Mouse (Mus musculus) liver, embryonic 11.5 days (tissue): ENCODE measurements at regions not wholly inside any gene's neighbourhood (a gene's known extent, or its start where the extent isn't known, plus 50 kb on each side); places are given as distances from the start of the nearest gene placed in this dataset.
A peak's percentile ranks its signal among the peaks of the same experiment; 100 is the strongest.

Experiments
- ATAC-seq: fragments of 200-750 bp; cut with Nextera tagmentation; replicated peaks from 2 replicates; pipeline ENCODE4 v1.8.0; 2017; ENCODE audit warnings: moderate number of reproducible peaks, mild to moderate bottlenecking, moderate TSS enrichment, moderate library complexity; ENCODE audit not compliant: low FRiP score
- DNase-seq: peaks from one replicate; pipeline ENCODE4 v3.0.0-alpha.2; 2017; ENCODE audit warnings: low spot score
- H3K27ac ChIP-seq: fragments of 300-500 bp; sonication (generic); 2 replicates; pipeline ENCODE4 v1.5.1; 2014; ENCODE audit warnings: mild to moderate bottlenecking, low read depth, low read length, control low read depth
- H3K27me3 ChIP-seq: fragments of 300-500 bp; sonication (generic); replicated peaks from 2 replicates; pipeline ENCODE4 v1.6.1; 2014; ENCODE audit warnings: low read length, mixed read lengths; ENCODE audit not compliant: control insufficient read depth, insufficient read depth
- H3K36me3 ChIP-seq: fragments of 300-500 bp; sonication (generic); 2 replicates; pipeline ENCODE4 v1.6.1; 2014; ENCODE audit warnings: mild to moderate bottlenecking, low read length, moderate library complexity, mixed read lengths; ENCODE audit not compliant: control insufficient read depth, insufficient read depth
- H3K4me1 ChIP-seq: fragments of 300-500 bp; sonication (generic); replicated peaks from 2 replicates; pipeline ENCODE4 v1.6.1; 2014; ENCODE audit warnings: low read length, mixed read lengths; ENCODE audit not compliant: control insufficient read depth, insufficient read depth
- H3K4me2 ChIP-seq: fragments of 300-500 bp; sonication (generic); 2 replicates; pipeline ENCODE4 v1.6.1; 2014; ENCODE audit warnings: mild to moderate bottlenecking, control low read depth, moderate library complexity
- H3K4me3 ChIP-seq: fragments of 300-500 bp; sonication (generic); 2 replicates; pipeline ENCODE4 v1.5.1; 2014; ENCODE audit warnings: low read depth, low read length, control low read depth
- H3K9ac ChIP-seq: fragments of 300-500 bp; sonication (generic); 2 replicates; pipeline ENCODE4 v1.6.1; 2014; ENCODE audit warnings: low read depth, low read length, control low read depth
- H3K9me3 ChIP-seq: fragments of 300-500 bp; sonication (generic); 2 replicates; pipeline ENCODE4 v1.6.1; 2016; ENCODE audit warnings: low read length, inconsistent platforms, mixed read lengths; ENCODE audit not compliant: control insufficient read depth
- WGBS: fragments of 180-500 bp; shearing (Covaris S2); extraction: QIAGEN DNeasy Blood & Tissue Kit; methylation state at CpG from one replicate; pipeline ENCODE4 v1.1.7; 2014; 5-methylcytosine and 5-hydroxymethylcytosine counted together

DNA sequence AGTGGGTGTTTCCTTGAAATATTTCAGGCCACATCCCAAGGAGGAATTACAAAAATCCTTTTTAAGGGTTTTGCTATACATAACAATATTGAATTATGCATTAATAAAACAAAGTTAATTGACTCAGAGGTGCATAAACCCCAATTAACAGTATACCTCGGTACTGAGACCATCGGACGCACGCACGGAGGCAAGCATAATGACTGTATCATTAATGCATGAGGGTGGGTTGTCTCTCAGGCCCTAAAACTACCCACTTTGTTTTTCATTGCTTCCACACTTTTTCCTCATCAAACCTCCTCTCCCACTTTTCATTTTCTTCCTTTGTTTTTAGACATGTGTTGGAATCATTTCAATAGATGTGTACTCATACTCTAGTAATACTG, 339.6 kb downstream of the Btg1 start:
- Histone ChIP-seq H3K9ac (no peak overlapping the region), H3K4me3 (no peak overlapping the region), H3K27ac (no peak overlapping the region), H3K27me3 (no peaks in the 10 kb centered on the region), H3K4me2 (no peak overlapping the region), H3K9me3 (no peaks in the 10 kb centered on the region), H3K4me1 (no peaks in the 10 kb centered on the region), H3K36me3 (no peaks in the 10 kb centered on the region)
- WGBS = 90% methylated on average over 5 of the region's 5 CpGs
- no peak for DNase-seq
- ATAC-seq = no peak

DNA sequence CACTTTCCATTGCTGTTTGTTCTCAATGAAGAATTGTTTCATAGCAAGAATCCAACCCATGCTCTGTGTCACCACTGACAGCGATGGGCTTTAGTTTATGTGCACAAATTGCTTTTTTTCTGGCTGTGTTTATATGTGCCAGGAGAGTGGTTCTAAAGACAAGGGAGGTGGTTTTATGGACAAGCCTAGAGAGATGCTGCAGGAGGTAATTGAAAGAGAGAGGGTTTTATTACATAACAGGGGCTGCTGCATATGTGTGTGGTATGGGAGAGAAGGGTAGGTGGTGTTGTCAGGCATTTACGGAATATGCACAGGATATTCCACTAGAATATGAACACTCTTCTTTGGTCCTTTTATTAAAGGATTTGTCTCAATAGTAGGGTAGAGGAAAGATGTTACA, 340.2 kb downstream of the Btg1 start:
- Histone ChIP-seq H3K4me2 (no peak overlapping the region), H3K4me1 (no peaks in the 10 kb centered on the region), H3K27me3 (no peaks in the 10 kb centered on the region), H3K27ac (no peak overlapping the region), H3K9ac (no peak overlapping the region), H3K9me3 (no peaks in the 10 kb centered on the region), H3K36me3 (no peaks in the 10 kb centered on the region), H3K4me3 (no peak overlapping the region)
- no peak for DNase-seq
- no peak for ATAC-seq
- WGBS = 86% methylated on average over 2 of the region's 2 CpGs

DNA sequence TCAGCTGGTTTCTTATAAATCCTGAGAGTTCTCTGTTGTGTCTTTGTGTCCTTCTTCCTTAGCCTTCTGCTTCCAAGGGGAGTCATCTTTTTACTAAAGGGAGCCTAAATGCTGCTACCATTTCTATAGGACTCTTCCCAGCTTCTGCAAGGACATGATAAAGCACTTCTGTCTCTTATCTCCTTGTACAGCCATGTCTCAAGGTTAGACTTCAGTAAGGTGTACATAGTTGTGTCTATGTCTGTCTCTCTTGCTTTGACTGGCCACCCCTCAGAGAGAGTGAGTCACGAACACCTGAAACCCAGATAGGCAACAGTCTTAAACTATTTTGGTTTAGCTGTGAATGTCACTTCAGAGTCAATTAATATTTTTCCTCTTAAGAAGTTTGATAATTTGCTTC, 353.0 kb downstream of the Btg1 start:
- no peak overlapping the region for H3K9ac ChIP-seq
- H3K4me1 ChIP-seq = no peaks in the 10 kb centered on the region
- WGBS = 59% methylated on average over 1 of the region's 1 CpGs
- H3K4me3 ChIP-seq = no peak overlapping the region
- no peaks in the 10 kb centered on the region for H3K27me3 ChIP-seq
- DNase-seq = no peak
- H3K27ac ChIP-seq = no peak overlapping the region
- no peaks in the 10 kb centered on the region for H3K36me3 ChIP-seq
- no peaks in the 10 kb centered on the region for H3K9me3 ChIP-seq
- H3K4me2 ChIP-seq = no peak overlapping the region
- ATAC-seq = peak; percentile 90

DNA sequence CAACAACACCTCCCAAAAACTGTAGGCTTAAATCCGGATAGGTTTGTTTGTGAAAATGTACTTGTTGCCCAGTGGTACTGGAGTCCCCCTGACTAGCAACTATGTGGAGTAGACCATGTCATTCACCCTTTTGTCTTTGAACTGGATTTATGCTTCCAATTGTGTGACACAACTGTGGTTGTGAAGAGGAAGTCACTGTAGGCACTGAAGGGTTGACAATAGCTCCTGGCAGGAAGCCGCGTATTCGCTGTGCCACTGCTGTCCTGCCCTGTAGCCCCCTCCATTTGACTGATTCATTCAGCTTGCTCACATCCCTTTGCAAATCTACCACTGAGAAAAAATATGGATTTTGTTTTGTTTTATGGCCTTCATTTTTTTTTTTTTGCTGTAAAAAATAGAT, 353.9 kb downstream of the Btg1 start:
- Histone ChIP-seq H3K9me3 (no peaks in the 10 kb centered on the region), H3K4me1 (no peaks in the 10 kb centered on the region), H3K27me3 (no peaks in the 10 kb centered on the region), H3K4me3 (no peak overlapping the region), H3K9ac (no peak overlapping the region), H3K4me2 (no peak overlapping the region), H3K36me3 (no peaks in the 10 kb centered on the region), H3K27ac (no peak overlapping the region)
- no peak for ATAC-seq
- DNase-seq = no peak
- 71% methylated on average over 4 of the region's 4 CpGs for WGBS

DNA sequence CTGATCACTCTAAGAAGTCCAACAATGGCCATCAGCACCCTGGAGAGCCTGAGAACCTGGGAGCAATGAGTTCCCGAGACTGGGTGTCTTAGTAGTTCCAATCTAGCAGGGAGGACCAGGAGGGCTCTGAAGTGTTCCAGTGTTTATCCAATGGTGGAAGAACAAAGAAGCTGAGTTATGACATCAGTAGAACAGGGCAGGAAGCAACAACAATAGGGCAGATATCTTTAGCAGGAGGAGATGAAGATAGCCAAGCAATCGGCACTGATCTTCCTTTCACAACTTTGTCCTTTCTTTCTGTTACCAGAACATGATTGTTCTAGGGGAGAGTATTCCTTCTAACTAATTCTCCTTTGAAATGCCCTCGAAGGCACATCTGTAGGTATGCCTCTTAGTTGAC, 355.0 kb downstream of the Btg1 start:
- WGBS = 67% methylated on average over 3 of the region's 3 CpGs
- H3K36me3 ChIP-seq = no peaks in the 10 kb centered on the region
- H3K27me3 ChIP-seq = no peaks in the 10 kb centered on the region
- DNase-seq (no peak), ATAC-seq (no peak)
- H3K4me2 ChIP-seq = no peak overlapping the region
- H3K9ac ChIP-seq = no peak overlapping the region
- H3K9me3 ChIP-seq = no peaks in the 10 kb centered on the region
- no peaks in the 10 kb centered on the region for H3K4me1 ChIP-seq
- no peak overlapping the region for H3K27ac ChIP-seq
- no peak overlapping the region for H3K4me3 ChIP-seq

DNA sequence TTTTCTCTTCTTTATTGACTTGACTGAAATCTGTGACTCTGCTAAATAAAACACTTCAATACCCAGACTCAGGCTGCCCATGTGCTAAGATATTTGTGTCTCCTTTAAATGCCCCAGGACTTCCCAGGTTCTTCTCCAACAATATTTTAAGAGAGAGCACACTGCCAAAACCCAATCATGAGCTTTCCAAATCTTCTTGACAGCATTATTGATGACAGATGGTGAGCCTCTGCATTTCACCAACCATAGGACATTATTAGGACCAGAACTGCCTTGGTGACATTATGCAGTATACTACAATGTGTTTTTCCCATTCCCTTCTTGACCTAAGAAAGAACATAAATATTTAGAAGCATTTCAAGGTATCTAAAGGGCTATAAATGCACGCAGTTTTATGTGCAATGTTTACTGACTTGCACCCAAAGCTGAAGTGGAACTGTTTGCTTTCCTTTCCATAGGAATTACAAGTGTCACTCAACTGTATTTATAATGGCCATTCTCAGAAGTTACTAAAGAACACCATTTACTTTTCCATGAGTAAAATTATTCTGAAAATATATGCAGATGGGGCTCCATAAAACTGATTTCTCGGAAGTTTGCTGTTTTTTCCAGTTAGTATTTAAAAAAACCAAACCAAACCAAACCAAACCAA, 357.6 kb downstream of the Btg1 start:
- no peak overlapping the region for H3K4me2 ChIP-seq
- no peaks in the 10 kb centered on the region for H3K9me3 ChIP-seq
- DNase-seq = no peak
- no peaks in the 10 kb centered on the region for H3K4me1 ChIP-seq
- H3K4me3 ChIP-seq = no peak overlapping the region
- H3K9ac ChIP-seq = no peak overlapping the region
- H3K27me3 ChIP-seq = no peaks in the 10 kb centered on the region
- H3K36me3 ChIP-seq = no peaks in the 10 kb centered on the region
- ATAC-seq = no peak
- 69% methylated on average over 2 of the region's 2 CpGs for WGBS
- H3K27ac ChIP-seq = no peak overlapping the region

DNA sequence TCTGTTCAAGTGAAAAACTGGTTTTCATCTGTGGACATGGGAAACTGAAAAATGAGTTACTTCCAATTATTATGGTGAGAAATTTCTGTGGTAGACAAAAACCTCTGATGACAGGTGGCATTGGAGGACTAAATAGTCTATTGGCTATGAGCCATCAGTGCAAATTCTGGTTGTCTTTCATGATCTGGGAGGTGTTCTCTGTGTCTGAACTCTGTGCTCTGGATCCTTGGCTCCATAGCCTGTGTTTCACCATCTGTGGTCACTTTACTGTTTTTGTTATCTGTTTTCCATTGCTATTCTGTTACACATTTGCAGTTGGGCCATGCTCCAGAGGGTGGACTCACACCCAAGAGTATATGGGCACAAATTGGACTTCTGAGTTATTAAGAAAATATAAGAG, 359.9 kb downstream of the Btg1 start:
- no peak overlapping the region for H3K4me3 ChIP-seq
- H3K27me3 ChIP-seq = no peaks in the 10 kb centered on the region
- ATAC-seq = no peak
- H3K9ac ChIP-seq = no peak overlapping the region
- no peak overlapping the region for H3K4me2 ChIP-seq
- H3K27ac ChIP-seq = no peak overlapping the region
- H3K9me3 ChIP-seq = no peaks in the 10 kb centered on the region
- H3K4me1 ChIP-seq = no peaks in the 10 kb centered on the region
- H3K36me3 ChIP-seq = no peaks in the 10 kb centered on the region
- DNase-seq = no peak

DNA sequence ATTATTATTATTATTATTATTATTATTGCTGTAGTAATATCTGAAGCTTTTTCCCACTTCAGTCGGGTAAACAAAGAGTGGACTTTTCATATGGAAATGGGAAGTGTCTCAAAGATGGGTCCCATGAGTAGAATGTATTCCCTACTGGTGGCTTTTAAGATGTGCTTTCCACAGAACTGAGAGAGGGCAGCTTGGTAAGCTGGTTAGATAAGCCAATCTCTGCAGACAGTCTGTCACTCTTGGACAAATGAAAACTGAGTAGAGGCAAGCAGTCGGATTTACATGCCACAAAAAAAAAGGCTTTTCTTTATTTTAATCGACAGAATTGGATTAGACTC, 363.7 kb downstream of the Btg1 start:
- ATAC-seq (no peak), DNase-seq (no peak)
- Histone ChIP-seq H3K36me3 (no peaks in the 10 kb centered on the region), H3K4me3 (no peak overlapping the region), H3K27me3 (no peaks in the 10 kb centered on the region), H3K9me3 (no peaks in the 10 kb centered on the region), H3K9ac (no peak overlapping the region), H3K4me1 (no peaks in the 10 kb centered on the region), H3K27ac (no peak overlapping the region), H3K4me2 (no peak overlapping the region)
- 82% methylated on average over 3 of the region's 3 CpGs for WGBS

DNA sequence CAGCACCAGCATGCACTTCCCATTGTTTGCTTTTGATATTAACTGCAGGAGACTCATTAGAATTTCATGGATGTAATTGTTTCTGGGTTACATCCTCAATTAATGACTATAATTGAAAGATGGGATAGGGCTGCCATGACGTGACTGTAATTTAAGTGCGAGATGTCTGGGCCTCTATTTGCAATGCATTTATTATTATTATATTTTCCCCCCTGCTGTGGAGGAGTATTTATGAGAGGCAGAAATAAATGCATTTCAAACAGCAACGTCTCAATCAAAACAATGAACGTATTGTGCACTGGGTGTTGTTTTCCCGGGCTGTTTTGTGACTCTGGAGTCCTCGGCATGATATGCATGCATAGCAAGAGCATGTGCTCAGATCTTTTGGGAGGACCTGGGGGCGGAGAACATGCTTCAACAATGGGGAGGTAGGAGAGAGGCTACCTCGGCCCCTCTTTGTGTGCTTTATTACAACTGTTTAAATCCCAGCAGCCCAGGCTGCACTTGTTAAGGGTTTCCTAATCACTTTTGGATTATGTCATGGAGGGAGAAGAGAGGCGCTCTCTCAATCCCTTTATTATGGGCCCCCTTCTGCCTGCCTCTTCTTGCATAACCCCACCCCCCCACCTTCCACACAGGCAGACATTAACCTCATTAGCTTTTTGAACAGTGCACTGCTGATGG, 364.2 kb downstream of the Btg1 start:
- no peak for DNase-seq
- Histone ChIP-seq H3K27me3 (no peaks in the 10 kb centered on the region), H3K36me3 (no peaks in the 10 kb centered on the region), H3K9ac (no peak overlapping the region), H3K4me2 (no peak overlapping the region), H3K9me3 (no peaks in the 10 kb centered on the region), H3K27ac (no peak overlapping the region), H3K4me1 (no peaks in the 10 kb centered on the region), H3K4me3 (no peak overlapping the region)
- ATAC-seq = 0 out of 2 replicates have a peak, but pooled peaks have one; percentile 20
- WGBS = 87% methylated on average over 9 of the region's 9 CpGs
